Mouse (Mus musculus) gastrocnemius, adult 18-20 months (tissue): Measurements from ENCODE around the gene Hoxb2. TPM values are rescaled to one million over a fixed set of nuclear protein-coding genes. Genes with fewer than 3 reads are reported as not detected.

Source experiments
- DNase-seq: peaks from one replicate; pipeline ENCODE4 v3.0.0; 2021; ENCODE audit warnings: low spot score
- microRNA-seq: library from miRNA; unstranded; fragments of <30 nt; microRNA quantifications from one replicate; pipeline ENCODE4 v1.2.0, GENCODE M21; 2021
- total RNA-seq, 2 experiments: library from RNA; stranded (reverse); gene quantifications; 2 replicates each; pipeline ENCODE4 v1.2.3; 2021

Gene Hoxb2
- total RNA-seq, 2 experiments from 2014 or later, result not detected

GRCm38 (mm10) chr11:96399923-96400322 is 49.6 kb downstream of the Hoxb2 start:
- no peak for DNase-seq

Small RNAs within 50 kb of the gene (microRNA-seq; reads per million reads assigned to microRNA genes)
- 4,207 reads per million, percentile 91 among the genes with 10 or more reads in this experiment for gene Mir10a

Other genes with a start within 250 kb of the Hoxb2 start
- gene Calcoco2, start 238.6 kb upstream of the Hoxb2 start, total RNA-seq, result not detected
- not detected for gene Ttll6, start 216.7 kb upstream of the Hoxb2 start, total RNA-seq
- gene Hoxb13, start 156.2 kb upstream of the Hoxb2 start, total RNA-seq, result not detected
- under 1 TPM; 0.09 TPM for gene Hoxb9, start 79.1 kb upstream of the Hoxb2 start, total RNA-seq
- under 1 TPM in 1 of 2 experiments, not detected in 1; 0.09 TPM for gene Hoxb8, start 68.6 kb upstream of the Hoxb2 start, total RNA-seq
- under 1 TPM; 0.41 to 0.81 TPM for gene Hoxb7, start 63.9 kb upstream of the Hoxb2 start, total RNA-seq
- under 1 TPM; 0.38 to 0.39 TPM for gene Hoxb6, start 58.0 kb upstream of the Hoxb2 start, total RNA-seq
- under 1 TPM; 0.09 to 0.14 TPM for gene Hoxb5, start 47.2 kb upstream of the Hoxb2 start, total RNA-seq
- under 1 TPM; 0.16 to 0.31 TPM for gene Hoxb4, start 32.3 kb upstream of the Hoxb2 start, total RNA-seq
- gene Hoxb3, start 27.2 kb upstream of the Hoxb2 start, total RNA-seq, result under 1 TPM; 0.21 to 0.39 TPM
- gene Hoxb1, start 15.2 kb downstream of the Hoxb2 start, total RNA-seq, result not detected
- gene Skap1, start 114.1 kb downstream of the Hoxb2 start, total RNA-seq, result not detected